Mouse (Mus musculus) midbrain, embryonic 10.5 days (tissue): ENCODE data around the gene Fam102b. TPM values are rescaled to one million over a fixed set of nuclear protein-coding genes. Genes with fewer than 3 reads are reported as not detected.
A peak's percentile ranks its signal among the peaks of the same experiment; 100 is the strongest.

ENCODE experiments used
- DNase-seq: peaks from one replicate; pipeline ENCODE4 v3.0.0-alpha.2; 2017; ENCODE audit warnings: low spot score
- H3K27ac ChIP-seq: fragments of 300-500 bp; sonication (generic); replicated peaks from 2 replicates; pipeline ENCODE4 v1.5.1; 2016; ENCODE audit warnings: mild to moderate bottlenecking
- H3K27me3 ChIP-seq: fragments of 300-500 bp; sonication (generic); 2 replicates; pipeline ENCODE4 v1.6.1; 2016; ENCODE audit warnings: low read depth, mild to moderate bottlenecking; ENCODE audit not compliant: poor library complexity, severe bottlenecking
- H3K36me3 ChIP-seq: fragments of 300-500 bp; sonication (generic); 2 replicates; pipeline ENCODE4 v1.6.1; 2016; ENCODE audit warnings: mild to moderate bottlenecking, moderate library complexity
- H3K4me1 ChIP-seq: fragments of 300-500 bp; sonication (generic); 2 replicates; pipeline ENCODE4 v1.6.1; 2016
- H3K4me3 ChIP-seq: fragments of 300-500 bp; sonication (generic); 2 replicates; pipeline ENCODE4 v1.5.1; 2016; ENCODE audit warnings: mild to moderate bottlenecking, moderate library complexity
- H3K9me3 ChIP-seq: fragments of 300-500 bp; sonication (generic); replicated peaks from 2 replicates; pipeline ENCODE4 v1.6.1; 2016; ENCODE audit warnings: mild to moderate bottlenecking
- WGBS: fragments of 180-500 bp; shearing (Covaris S2); methylation state at CpG from one replicate; pipeline ENCODE4 v1.1.7; 2016; 5-methylcytosine and 5-hydroxymethylcytosine counted together
- polyA plus RNA-seq: library from polyadenylated mRNA; unstranded; fragments of >200 nt; fragmentation: Nextera tagmentation; extraction: Ambion mirVana; gene quantifications from 2 replicates; pipeline ENCODE4 v1.2.1, GENCODE M21; 2016

Fam102b gene
- polyA plus RNA-seq, result 4.2 and 5.3 TPM in 2 replicates

- H3K27me3 ChIP-seq, result peaks cover 5% of the 10 kb centered on the region
- peak within 1 kb of the TSS; percentile 86 for H3K27ac ChIP-seq
- H3K9me3 ChIP-seq, result no peaks in the 10 kb centered on the region
- under 1% methylated on average over 35 of the region's 54 CpGs for WGBS
- H3K4me3 ChIP-seq, result peak within 1 kb of the TSS; percentile 70
- H3K4me1 ChIP-seq, result peaks cover 54% of the 10 kb centered on the region
- DNase-seq, result peak; percentile 87
- H3K36me3 ChIP-seq, result no peaks in the 10 kb centered on the region
Observed at GRCm38 (mm10) chr3:109027515-109027987, at the start of gene Fam102b. Gene Fam102b (minus strand): TSS chr3:109027607.

GRCm38 (mm10) chr3:109062989-109063388 is 35.6 kb upstream of the Fam102b start:
- Histone ChIP-seq H3K27ac (no peak overlapping the region), H3K36me3 (no peaks in the 10 kb centered on the region), H3K9me3 (no peaks in the 10 kb centered on the region), H3K27me3 (no peaks in the 10 kb centered on the region), H3K4me1 (no peaks in the 10 kb centered on the region), H3K4me3 (no peak overlapping the region)
- 2% methylated on average over 6 of the region's 6 CpGs for WGBS
- DNase-seq, result peak; percentile 11

GRCm38 (mm10) chr3:109062391-109062790 is 35.0 kb upstream of the Fam102b start:
- H3K4me3 ChIP-seq, result no peak overlapping the region
- no peak for DNase-seq
- no peaks in the 10 kb centered on the region for H3K9me3 ChIP-seq
- H3K27me3 ChIP-seq, result no peaks in the 10 kb centered on the region
- H3K27ac ChIP-seq, result no peak overlapping the region
- no peaks in the 10 kb centered on the region for H3K36me3 ChIP-seq
- WGBS, result 79% methylated on average over 7 of the region's 7 CpGs
- H3K4me1 ChIP-seq, result no peaks in the 10 kb centered on the region

- H3K4me3 ChIP-seq, result no peak overlapping the region
- H3K9me3 ChIP-seq, result no peaks in the 10 kb centered on the region
- no peak for DNase-seq
- WGBS, result 76% methylated on average over 8 of the region's 8 CpGs
- no peaks in the 10 kb centered on the region for H3K4me1 ChIP-seq
- no peaks in the 10 kb centered on the region for H3K36me3 ChIP-seq
- no peak overlapping the region for H3K27ac ChIP-seq
- H3K27me3 ChIP-seq, result no peaks in the 10 kb centered on the region
Observed at GRCm38 (mm10) chr3:109059903-109060302, 32.5 kb upstream of the Fam102b start.

GRCm38 (mm10) chr3:109051946-109052331 is 24.5 kb upstream of the Fam102b start:
- H3K27ac ChIP-seq, result no peak overlapping the region
- DNase-seq, result no peak
- WGBS, result 87% methylated on average over 6 of the region's 6 CpGs
- no peaks in the 10 kb centered on the region for H3K36me3 ChIP-seq
- 0 out of 2 replicates have a peak, but pooled peaks cover 8% of the 10 kb centered on the region for H3K4me1 ChIP-seq
- H3K9me3 ChIP-seq, result no peaks in the 10 kb centered on the region
- no peak overlapping the region for H3K4me3 ChIP-seq
- H3K27me3 ChIP-seq, result no peaks in the 10 kb centered on the region

- H3K4me1 ChIP-seq, result 0 out of 2 replicates have a peak, but pooled peaks cover 8% of the 10 kb centered on the region
- H3K36me3 ChIP-seq, result no peaks in the 10 kb centered on the region
- H3K27me3 ChIP-seq, result no peaks in the 10 kb centered on the region
- WGBS, result 74% methylated on average over 11 of the region's 11 CpGs
- no peak overlapping the region for H3K27ac ChIP-seq
- no peaks in the 10 kb centered on the region for H3K9me3 ChIP-seq
- no peak for DNase-seq
- H3K4me3 ChIP-seq, result no peak overlapping the region
Observed at GRCm38 (mm10) chr3:109051056-109051945, 23.9 kb upstream of the Fam102b start.

GRCm38 (mm10) chr3:109047707-109048283 is 20.4 kb upstream of the Fam102b start:
- Histone ChIP-seq H3K36me3 (no peaks in the 10 kb centered on the region), H3K4me1 (0 out of 2 replicates have a peak, but pooled peaks cover 12% of the 10 kb centered on the region), H3K4me3 (no peak overlapping the region), H3K27me3 (no peaks in the 10 kb centered on the region), H3K27ac (no peak overlapping the region), H3K9me3 (no peaks in the 10 kb centered on the region)
- 48% methylated on average over 6 of the region's 6 CpGs for WGBS
- no peak for DNase-seq

- WGBS, result 92% methylated on average over 3 of the region's 3 CpGs
- no peaks in the 10 kb centered on the region for H3K9me3 ChIP-seq
- H3K27me3 ChIP-seq, result no peaks in the 10 kb centered on the region
- H3K27ac ChIP-seq, result no peak overlapping the region; the same call in 1 of the 2 replicates
- H3K4me3 ChIP-seq, result no peak overlapping the region
- H3K36me3 ChIP-seq, result no peaks in the 10 kb centered on the region
- H3K4me1 ChIP-seq, result 0 out of 2 replicates have a peak, but pooled peaks cover 12% of the 10 kb centered on the region
- no peak for DNase-seq
Observed at GRCm38 (mm10) chr3:109046428-109046827, 19.0 kb upstream of the Fam102b start.

GRCm38 (mm10) chr3:109043395-109043794 is 16.0 kb upstream of the Fam102b start:
- Histone ChIP-seq H3K36me3 (no peaks in the 10 kb centered on the region), H3K27me3 (no peaks in the 10 kb centered on the region), H3K4me3 (no peak overlapping the region), H3K4me1 (0 out of 2 replicates have a peak, but pooled peaks cover 8% of the 10 kb centered on the region), H3K9me3 (no peaks in the 10 kb centered on the region), H3K27ac (no peak overlapping the region)
- DNase-seq, result no peak
- 48% methylated on average over 7 of the region's 7 CpGs for WGBS

GRCm38 (mm10) chr3:109040908-109041307 is 13.5 kb upstream of the Fam102b start:
- Histone ChIP-seq H3K27ac (no peak overlapping the region), H3K9me3 (no peaks in the 10 kb centered on the region), H3K36me3 (no peaks in the 10 kb centered on the region), H3K27me3 (no peaks in the 10 kb centered on the region), H3K4me1 (0 out of 2 replicates have a peak, but pooled peaks cover 4% of the 10 kb centered on the region), H3K4me3 (no peak overlapping the region)
- no peak for DNase-seq
- WGBS, result 88% methylated on average over 4 of the region's 4 CpGs

GRCm38 (mm10) chr3:109034411-109034810 is 7.0 kb upstream of the Fam102b start:
- Histone ChIP-seq H3K9me3 (no peaks in the 10 kb centered on the region), H3K27ac (no peak overlapping the region), H3K4me1 (peaks cover 18% of the 10 kb centered on the region), H3K4me3 (no peak overlapping the region), H3K36me3 (no peaks in the 10 kb centered on the region), H3K27me3 (no peaks in the 10 kb centered on the region)
- DNase-seq, result no peak
- 95% methylated on average over 1 of the region's 1 CpGs for WGBS

GRCm38 (mm10) chr3:109032306-109032705 is 4.9 kb upstream of the Fam102b start:
- WGBS, result 65% methylated on average over 2 of the region's 2 CpGs
- no peaks in the 10 kb centered on the region for H3K36me3 ChIP-seq

GRCm38 (mm10) chr3:109031626-109032025 is 4.2 kb upstream of the Fam102b start:
- H3K27ac ChIP-seq, result no peak overlapping the region
- no peak overlapping the region for H3K4me3 ChIP-seq
- WGBS, result 87% methylated on average over 3 of the region's 3 CpGs
- peaks cover under 1% of the 10 kb centered on the region; the same call in 1 of the 2 replicates for H3K27me3 ChIP-seq
- H3K9me3 ChIP-seq, result no peaks in the 10 kb centered on the region
- H3K36me3 ChIP-seq, result no peaks in the 10 kb centered on the region
- peaks cover 30% of the 10 kb centered on the region for H3K4me1 ChIP-seq
- no peak for DNase-seq

More at GRCm38 (mm10) chr3:109032306-109032705, 4.9 kb upstream of the Fam102b start:
- H3K4me3 ChIP-seq, result no peak overlapping the region
- no peaks in the 10 kb centered on the region for H3K9me3 ChIP-seq
- H3K27ac ChIP-seq, result no peak overlapping the region
- H3K4me1 ChIP-seq, result peaks cover 25% of the 10 kb centered on the region
- DNase-seq, result no peak
- no peaks in the 10 kb centered on the region for H3K27me3 ChIP-seq
